Mouse (Mus musculus) CH12.LX (cell line): ENCODE results near the gene Stmn1. TPM values are rescaled to one million over a fixed set of nuclear protein-coding genes. Genes with fewer than 3 reads are reported as not detected.

Experiments used
- DNase-seq: peaks from one replicate; pipeline ENCODE4 v3.0.0-alpha.2; 2013; ENCODE audit errors: extremely low read depth
- H3K27ac ChIP-seq: 2 replicates; pipeline ENCODE4 v1.5.1; 2012; ENCODE audit warnings: low read depth, mild to moderate bottlenecking, control low read depth, moderate library complexity; ENCODE audit not compliant: insufficient read depth
- H3K27me3 ChIP-seq: replicated peaks from 2 replicates; pipeline ENCODE3; 2012; ENCODE audit warnings: inconsistent platforms
- H3K36me3 ChIP-seq, 2 experiments: replicated peaks in 1 of 2; 2 replicates each; pipeline versions ENCODE3 to v1.6.1; 2012; ENCODE audit warnings: inconsistent platforms in 1 of 2, low read length in 1 of 2, mild to moderate bottlenecking in 1 of 2, mixed read lengths in 1 of 2, moderate library complexity in 1 of 2; ENCODE audit not compliant: control insufficient read depth in 1 of 2, insufficient read depth in 1 of 2
- H3K4me1 ChIP-seq, 2 experiments: 2 replicates each; pipeline ENCODE4 v1.6.1; 2012; ENCODE audit warnings: inconsistent platforms in 1 of 2, moderate library complexity in 1 of 2; ENCODE audit not compliant: insufficient read depth in 2 of 2, control insufficient read depth in 1 of 2
- H3K4me2 ChIP-seq: 2 replicates; pipeline ENCODE4 v1.6.1; 2012; ENCODE audit warnings: low read depth, mild to moderate bottlenecking, control low read depth; ENCODE audit not compliant: poor library complexity, insufficient read depth, severe bottlenecking
- H3K4me3 ChIP-seq, 3 experiments: fragments of 150-350 bp in 1 of 3; sonication (generic) in 1 of 3; replicated peaks in 1 of 3; 2 replicates each; pipeline versions ENCODE3 to v1.5.1; 2011 to 2012; ENCODE audit warnings: low read depth in 2 of 3, low read length in 2 of 3, mild to moderate bottlenecking in 2 of 3, moderate library complexity in 2 of 3, control low read depth in 1 of 3, improper control_type of control experiment in 1 of 3, inconsistent platforms in 1 of 3, mixed read lengths in 1 of 3; ENCODE audit not compliant: poor library complexity in 1 of 3
- H3K79me2 ChIP-seq: replicated peaks from 2 replicates; pipeline ENCODE4 v1.6.1; 2012; ENCODE audit warnings: mild to moderate bottlenecking, moderate library complexity; ENCODE audit not compliant: control insufficient read depth, poor library complexity, insufficient read depth, severe bottlenecking; ENCODE audit errors: extremely low read depth
- H3K9ac ChIP-seq: 2 replicates; pipeline ENCODE4 v1.6.1; 2012; ENCODE audit warnings: low read depth, mild to moderate bottlenecking, control low read depth, moderate library complexity; ENCODE audit not compliant: insufficient read depth
- H3K9me3 ChIP-seq: replicated peaks from 2 replicates; pipeline ENCODE3; 2012; ENCODE audit warnings: low read length, inconsistent platforms, mixed read lengths
- CHD1 ChIP-seq: IDR thresholded peaks from 2 replicates; pipeline ENCODE4 v1.6.1; 2012; ENCODE audit warnings: low read depth, low read length, improper control_type of control experiment, inconsistent platforms
- CHD2 ChIP-seq: IDR thresholded peaks from 2 replicates; pipeline ENCODE4 v1.6.1; 2011; ENCODE audit warnings: low read length, improper control_type of control experiment
- CTCF ChIP-seq, 2 experiments: IDR thresholded peaks in 1 of 2; conservative IDR thresholded peaks in 1 of 2; 2 replicates each; pipeline ENCODE4 v1.5.1; 2011 to 2012; ENCODE audit warnings: low read depth in 2 of 2, low read length in 2 of 2, improper control_type of control experiment in 1 of 2, inconsistent platforms in 1 of 2, mild to moderate bottlenecking in 1 of 2, moderate library complexity in 1 of 2
- E2F4 ChIP-seq: IDR thresholded peaks from 2 replicates; pipeline ENCODE4 v1.6.1; 2011; ENCODE audit warnings: low read depth, low read length, improper control_type of control experiment; ENCODE audit not compliant: insufficient replicate concordance
- EP300 ChIP-seq: IDR thresholded peaks from 2 replicates; pipeline ENCODE4 v1.6.1; 2011; ENCODE audit warnings: low read length, improper control_type of control experiment
- ETS1 ChIP-seq: conservative IDR thresholded peaks from 2 replicates; pipeline ENCODE4 v1.6.1; 2012; ENCODE audit warnings: low read depth, mild to moderate bottlenecking, inconsistent platforms, low read length, improper control_type of control experiment, moderate library complexity
- GABPA ChIP-seq: IDR thresholded peaks from 2 replicates; pipeline ENCODE4 v1.6.1; 2012; ENCODE audit warnings: low read depth, low read length, improper control_type of control experiment, inconsistent platforms; ENCODE audit not compliant: insufficient replicate concordance
- HCFC1 ChIP-seq: IDR thresholded peaks from 2 replicates; pipeline ENCODE4 v1.6.1; 2012; ENCODE audit warnings: low read depth, mild to moderate bottlenecking, inconsistent platforms, low read length, improper control_type of control experiment
- JUN ChIP-seq: IDR thresholded peaks from 2 replicates; pipeline ENCODE4 v1.6.1; 2011; ENCODE audit warnings: low read depth, mild to moderate bottlenecking, low read length, improper control_type of control experiment, moderate library complexity; ENCODE audit not compliant: insufficient read depth
- JUND ChIP-seq: conservative IDR thresholded peaks from 2 replicates; pipeline ENCODE4 v1.6.1; 2011; ENCODE audit warnings: low read depth, low read length, improper control_type of control experiment
- MAX ChIP-seq: IDR thresholded peaks from 2 replicates; pipeline ENCODE4 v1.6.1; 2011; ENCODE audit warnings: low read length, improper control_type of control experiment
- MXI1 ChIP-seq: IDR thresholded peaks from 2 replicates; pipeline ENCODE4 v1.6.1; 2011; ENCODE audit warnings: mild to moderate bottlenecking, low read depth, low read length, improper control_type of control experiment
- MYC ChIP-seq: IDR thresholded peaks from 2 replicates; pipeline ENCODE4 v1.6.1; 2011; ENCODE audit warnings: low read depth, mild to moderate bottlenecking, improper control_type of control experiment, low read length
- NELFE ChIP-seq: IDR thresholded peaks from 2 replicates; pipeline ENCODE4 v1.6.1; 2011; ENCODE audit warnings: low read depth, low read length, improper control_type of control experiment
- NRF1 ChIP-seq: IDR thresholded peaks from 2 replicates; pipeline ENCODE4 v1.6.1; 2014; ENCODE audit warnings: low read depth, mild to moderate bottlenecking, inconsistent platforms, low read length, improper control_type of control experiment, moderate library complexity
- POLR2A ChIP-seq: IDR thresholded peaks from 2 replicates; pipeline ENCODE4 v1.6.1; 2011; ENCODE audit warnings: low read depth, mild to moderate bottlenecking, improper control_type of control experiment, low read length
- RAD21 ChIP-seq: IDR thresholded peaks from 2 replicates; pipeline ENCODE4 v1.6.1; 2011; ENCODE audit warnings: low read depth, mild to moderate bottlenecking, low read length, improper control_type of control experiment, moderate library complexity
- RCOR1 ChIP-seq: conservative IDR thresholded peaks from 2 replicates; pipeline ENCODE4 v1.6.1; 2012; ENCODE audit warnings: low read depth, mild to moderate bottlenecking, inconsistent platforms, low read length, improper control_type of control experiment
- SIN3A ChIP-seq: IDR thresholded peaks from 2 replicates; pipeline ENCODE4 v1.6.1; 2012; ENCODE audit warnings: low read length, improper control_type of control experiment, inconsistent platforms
- TBP ChIP-seq: conservative IDR thresholded peaks from 2 replicates; pipeline ENCODE4 v1.6.1; 2011; ENCODE audit warnings: low read depth, low read length, improper control_type of control experiment
- UBTF ChIP-seq: IDR thresholded peaks from 2 replicates; pipeline ENCODE4 v1.6.1; 2012; ENCODE audit warnings: low read depth, mild to moderate bottlenecking, inconsistent platforms, low read length, improper control_type of control experiment, moderate library complexity
- USF1 ChIP-seq: IDR thresholded peaks from 2 replicates; pipeline ENCODE4 v1.6.1; 2014; ENCODE audit warnings: low read depth, mild to moderate bottlenecking, inconsistent platforms, low read length, improper control_type of control experiment
- USF2 ChIP-seq: conservative IDR thresholded peaks from 2 replicates; pipeline ENCODE4 v1.6.1; 2011; ENCODE audit warnings: low read depth, low read length, improper control_type of control experiment
- ZC3H11A ChIP-seq: IDR thresholded peaks from 2 replicates; pipeline ENCODE4 v1.6.1; 2012; ENCODE audit warnings: low read depth, mild to moderate bottlenecking, inconsistent platforms, low read length, improper control_type of control experiment
- ZKSCAN1 ChIP-seq: IDR thresholded peaks from 2 replicates; pipeline ENCODE4 v1.6.1; 2012; ENCODE audit warnings: low read depth, inconsistent platforms, low read length, improper control_type of control experiment, borderline replicate concordance
- ZMIZ1 ChIP-seq: IDR thresholded peaks from 2 replicates; pipeline ENCODE4 v1.6.1; 2012; ENCODE audit warnings: low read depth, mild to moderate bottlenecking, inconsistent platforms, low read length, improper control_type of control experiment
- ZNF384 ChIP-seq: IDR thresholded peaks from 2 replicates; pipeline ENCODE4 v1.6.1; 2012; ENCODE audit warnings: low read depth, low read length, improper control_type of control experiment, inconsistent platforms
- dilution Hi-C: fragments of 300-500 bp; cut with MboI; formaldehyde crosslinking; loops from 2 replicates; pipeline ENCODE4 v1.14.3; 2020; ENCODE audit warnings: low sequenced_read_pairs; ENCODE audit not compliant: extremely low pct_unique_long_range_greater_than_20kb, extremely low pct_ligation_motif_present
- in situ Hi-C: fragments of 300-500 bp; cut with MboI; formaldehyde crosslinking; loops from 3 replicates; pipeline ENCODE4 v1.14.3; 2019; ENCODE audit warnings: low sequenced_read_pairs, low pct_ligation_motif_present, low pct_unique_long_range_greater_than_20kb, mixed read lengths
- polyA plus RNA-seq: library from polyadenylated mRNA; unstranded; fragments of >175 nt; gene quantifications from 2 replicates; pipeline ENCODE4 v1.2.1, GENCODE M21; 2012; ENCODE audit warnings: low read depth; ENCODE audit not compliant: insufficient read length
- total RNA-seq, 2 experiments: library from RNA; depleted of rRNA; stranded (reverse); fragments of 300-350 nt in 1 of 2; fragments of >200 nt in 1 of 2; gene quantifications; 2 replicates each; pipeline ENCODE4 v1.2.3; 2012 to 2014

Gene Stmn1
- total and polyA plus RNA-seq, 3 experiments: 31.2 to 39.4 (median 34.7) TPM

DNA sequence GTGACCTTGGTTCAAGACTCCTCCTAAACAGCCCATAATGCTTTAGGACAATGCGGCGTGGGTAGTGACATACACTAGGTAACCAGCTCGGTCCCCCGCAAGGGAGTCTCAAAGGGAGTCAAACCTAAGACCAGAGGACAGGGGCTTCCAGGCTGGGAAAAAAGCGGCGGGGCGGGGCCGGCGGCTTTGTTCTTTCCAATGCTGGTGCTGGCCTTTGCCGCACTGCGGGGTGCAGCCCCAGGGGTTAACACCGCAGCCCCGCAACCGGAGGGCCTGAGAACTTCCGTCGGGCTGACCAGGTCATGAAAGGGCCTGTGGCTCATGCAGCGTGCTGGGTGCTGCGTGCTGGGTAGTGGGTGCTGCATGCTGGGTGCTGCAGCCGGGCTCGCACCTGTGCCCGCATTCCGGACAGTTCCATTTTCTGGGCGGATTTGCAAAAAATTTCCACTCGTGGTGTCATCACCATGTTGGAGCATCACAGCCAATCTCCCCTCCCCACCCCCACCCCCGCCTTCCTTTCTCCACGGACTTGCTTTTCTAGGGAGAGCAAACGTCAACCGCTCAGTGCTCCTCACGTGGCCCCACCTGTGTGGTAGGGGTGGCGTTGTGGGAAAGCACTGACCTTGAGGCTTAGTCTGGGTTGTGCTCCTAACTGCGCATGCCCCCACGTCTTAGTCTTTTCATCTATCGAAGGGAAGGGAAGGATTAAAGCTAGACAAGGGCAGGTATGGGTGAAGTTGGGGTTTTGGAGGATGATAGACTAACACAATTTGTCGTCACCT is 14.3 kb upstream of the Stmn1 start:
- Histone ChIP-seq H3K4me1 (peaks cover 0 to 2% of the 10 kb centered on the region in 2 experiments; a peak in 1 of 4 replicates), H3K9me3 (no peaks in the 10 kb centered on the region), H3K27ac (no peak overlapping the region), H3K9ac (no peak overlapping the region), H3K36me3 (no peaks in the 10 kb centered on the region), H3K27me3 (peaks cover 19% of the 10 kb centered on the region), H3K4me3 (no peak overlapping the region), H3K79me2 (no peaks in the 10 kb centered on the region), H3K4me2 (no peak overlapping the region)
- TF ChIP-seq ETS1: no peak
- no peak for TF ChIP-seq MYC
- no peak for TF ChIP-seq POLR2A
- TF ChIP-seq USF1: no peak
- TF ChIP-seq ZC3H11A: no peak
- TF ChIP-seq ZNF384: no peak
- no peak for TF ChIP-seq JUN
- TF ChIP-seq CHD1: no peak
- TF ChIP-seq RCOR1: no peak
- TF ChIP-seq ZKSCAN1: no peak
- TF ChIP-seq E2F4: no peak
- TF ChIP-seq SIN3A: no peak
- no peak for TF ChIP-seq HCFC1
- no peak for TF ChIP-seq NRF1
- TF ChIP-seq USF2: no peak
- TF ChIP-seq UBTF: no peak
- TF ChIP-seq RAD21: no peak
- no peak for TF ChIP-seq GABPA
- TF ChIP-seq MAX: no peak
- no peak for TF ChIP-seq TBP
- dilution Hi-C loops (no loop called here), in situ Hi-C loops (no loop called here)
- no peak for DNase-seq

DNA sequence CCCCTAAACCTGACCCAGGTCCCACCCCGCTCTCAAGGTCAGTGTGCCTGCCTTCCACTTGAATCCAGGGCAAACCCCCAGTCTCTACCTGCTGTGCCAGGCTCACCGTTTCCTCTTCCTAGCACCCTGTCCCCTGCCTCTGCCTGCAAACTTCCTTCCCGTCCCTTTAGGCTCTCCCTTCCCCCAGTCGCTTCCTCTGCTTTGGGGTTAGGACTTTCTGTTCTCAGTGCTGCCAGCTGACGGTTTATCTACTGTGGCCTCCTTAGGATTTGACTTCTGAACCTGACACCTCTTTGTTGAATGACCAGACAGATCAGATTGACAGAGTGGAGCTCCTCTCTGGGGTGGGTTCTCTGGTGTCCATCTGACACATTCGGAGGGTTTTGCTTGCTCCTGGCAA is 12.8 kb upstream of the Stmn1 start:
- TF ChIP-seq JUND (no peak), ZMIZ1 (no peak), HCFC1 (no peak), EP300 (no peak), CTCF (conservative IDR thresholded peaks at IDR 0.05 in 1 of 2, IDR thresholded peaks at IDR 0.05 in 1 of 2; ENCODE audit: low read depth in 2 of 2, low read length in 2 of 2) (no peak), NRF1 (no peak), MXI1 (no peak), POLR2A (no peak), USF2 (no peak), ZKSCAN1 (no peak), NELFE (no peak), CHD2 (no peak), CHD1 (no peak), RAD21 (no peak)
- TF ChIP-seq, all 38 proteins: peak for 0
- Histone ChIP-seq H3K27me3 (peaks cover 19% of the 10 kb centered on the region), H3K9me3 (no peaks in the 10 kb centered on the region), H3K79me2 (no peaks in the 10 kb centered on the region), H3K36me3 (no peaks in the 10 kb centered on the region), H3K4me1 (peaks cover 1 to 2% of the 10 kb centered on the region in 2 experiments; a peak in 1 of 4 replicates), H3K9ac (no peak overlapping the region), H3K27ac (no peak overlapping the region), H3K4me2 (no peak overlapping the region), H3K4me3 (no peak overlapping the region)
- in situ Hi-C loops: no loop called here
- no peak for DNase-seq
- dilution Hi-C loops: no loop called here
